Mouse (Mus musculus): Measurements from ENCODE around the gene Gm5431. TPM values are rescaled to one million over a fixed set of nuclear protein-coding genes. Genes with fewer than 3 reads are reported as not detected.
"Not testable (repeated sequence)": the region's sequence is repeated elsewhere in the genome, so short reads cannot be mapped to it uniquely, and the experiment has no call there.

Gene Gm5431
- 0.16 and 0.19 TPM in 2 replicates for polyA plus RNA-seq (2012; rRNA removed)
- 0.12 and 0.22 TPM in 2 replicates for polyA plus RNA-seq (2014; fragmentation: Nextera tagmentation; extraction: Ambion mirVana)

GRCm38 (mm10) chr11:48902021-48902420 lies at the start of gene Gm5431:
Gene Gm5431 (minus strand): TSS chr11:48902214.
- H3K27me3 ChIP-seq (ENCODE audit: control insufficient read depth, insufficient read depth, low read length) = no peaks in the 10 kb centered on the region
- H3K4me3 ChIP-seq (replicated peaks; ENCODE audit: low read length) = no peak within 1 kb of the TSS
- no peaks in the 10 kb centered on the region for H3K4me1 ChIP-seq (ENCODE audit: control insufficient read depth, insufficient read depth, low read length)
- ATAC-seq (ENCODE audit: low FRiP score, low read depth) (no peak), DNase-seq (ENCODE audit: low spot score) (no peak)
- H3K27ac ChIP-seq (replicated peaks; ENCODE audit: low read depth, low read length) = no peak within 1 kb of the TSS
- no peaks in the 10 kb centered on the region for H3K9me3 ChIP-seq (ENCODE audit: control insufficient read depth, low read length)
- WGBS = 73% methylated on average over 2 of the region's 2 CpGs
- no peak within 1 kb of the TSS for H3K4me2 ChIP-seq (replicated peaks; ENCODE audit: low read depth, low read length, severe bottlenecking)
- no peak within 1 kb of the TSS for H3K9ac ChIP-seq (ENCODE audit: low read depth, low read length, severe bottlenecking)
- TF ChIP-seq POLR2A (IDR thresholded peaks at IDR 0.05; ENCODE audit: borderline replicate concordance, extremely low read depth, insufficient read depth, insufficient read length) = no peak
- H3K36me3 ChIP-seq (ENCODE audit: control insufficient read depth, insufficient read depth, low read length) = no peaks in the 10 kb centered on the region

DNA sequence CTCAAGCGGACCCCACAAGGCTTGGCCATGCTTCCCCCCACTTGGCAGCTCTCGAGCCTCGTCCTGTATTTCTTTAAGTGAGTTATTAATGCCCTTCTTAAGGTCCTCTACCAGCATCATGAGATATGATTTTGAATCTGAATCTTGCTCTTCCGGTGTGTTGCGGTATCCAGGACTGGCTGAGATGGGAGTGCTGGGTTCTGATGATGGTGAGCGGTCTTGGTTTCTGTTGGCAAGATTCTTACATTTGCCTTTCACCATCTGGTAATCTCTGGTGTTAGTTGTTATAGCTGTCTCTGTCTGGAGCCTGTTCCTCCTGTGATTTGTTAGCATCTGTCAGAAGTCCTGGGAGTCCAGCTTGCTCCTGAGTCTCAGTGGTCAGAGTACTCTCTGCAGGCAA lies 44.1 kb upstream of the Gm5431 start, which contains the start of gene Psme2b:
Psme2b (minus strand) TSS at position 101 of the 400 bp plus-strand sequence.
- not testable (repeated sequence) for H3K9me3 ChIP-seq (ENCODE audit: control insufficient read depth, low read length); H3K36me3 ChIP-seq (ENCODE audit: control insufficient read depth, insufficient read depth, low read length); H3K27me3 ChIP-seq (ENCODE audit: control insufficient read depth, insufficient read depth, low read length); H3K4me3 ChIP-seq (replicated peaks; ENCODE audit: low read length); H3K4me2 ChIP-seq (replicated peaks; ENCODE audit: low read depth, low read length, severe bottlenecking); H3K27ac ChIP-seq (replicated peaks; ENCODE audit: low read depth, low read length); DNase-seq (ENCODE audit: low spot score); ATAC-seq (ENCODE audit: low FRiP score, low read depth); H3K4me1 ChIP-seq (ENCODE audit: control insufficient read depth, insufficient read depth, low read length); H3K9ac ChIP-seq (ENCODE audit: low read depth, low read length, severe bottlenecking)
- 94% methylated on average over 6 of the region's 6 CpGs for WGBS

- H3K9ac ChIP-seq (ENCODE audit: low read depth, low read length, severe bottlenecking); H3K27ac ChIP-seq (replicated peaks; ENCODE audit: low read depth, low read length); H3K9me3 ChIP-seq (ENCODE audit: control insufficient read depth, low read length); DNase-seq (ENCODE audit: low spot score); H3K4me1 ChIP-seq (ENCODE audit: control insufficient read depth, insufficient read depth, low read length); H3K4me2 ChIP-seq (replicated peaks; ENCODE audit: low read depth, low read length, severe bottlenecking); H3K27me3 ChIP-seq (ENCODE audit: control insufficient read depth, insufficient read depth, low read length); H3K36me3 ChIP-seq (ENCODE audit: control insufficient read depth, insufficient read depth, low read length); ATAC-seq (ENCODE audit: low FRiP score, low read depth); H3K4me3 ChIP-seq (replicated peaks; ENCODE audit: low read length): not testable (repeated sequence)
Measured at GRCm38 (mm10) chr11:48939286-48939685, 37.3 kb upstream of the Gm5431 start.

DNA sequence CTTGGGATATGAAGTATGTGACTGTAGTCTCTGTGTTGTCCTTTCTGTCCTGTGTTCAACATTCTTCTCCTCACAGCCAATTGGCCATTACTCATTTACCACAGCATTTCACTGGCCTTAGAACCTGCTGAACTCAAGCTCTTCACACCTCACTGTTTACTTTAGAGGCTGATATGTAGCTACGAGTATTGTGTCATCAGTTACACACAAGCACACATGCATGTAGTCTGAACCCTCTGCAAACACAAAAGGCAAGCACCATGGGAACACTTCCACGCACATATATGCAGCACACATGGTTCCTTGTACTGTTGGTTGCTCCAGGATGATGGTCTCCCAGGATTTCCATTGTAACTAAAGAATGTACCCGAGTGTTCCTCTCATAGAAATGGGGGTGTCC lies 33.3 kb upstream of the Gm5431 start:
- not testable (repeated sequence) for H3K9me3 ChIP-seq (ENCODE audit: control insufficient read depth, low read length)

DNA sequence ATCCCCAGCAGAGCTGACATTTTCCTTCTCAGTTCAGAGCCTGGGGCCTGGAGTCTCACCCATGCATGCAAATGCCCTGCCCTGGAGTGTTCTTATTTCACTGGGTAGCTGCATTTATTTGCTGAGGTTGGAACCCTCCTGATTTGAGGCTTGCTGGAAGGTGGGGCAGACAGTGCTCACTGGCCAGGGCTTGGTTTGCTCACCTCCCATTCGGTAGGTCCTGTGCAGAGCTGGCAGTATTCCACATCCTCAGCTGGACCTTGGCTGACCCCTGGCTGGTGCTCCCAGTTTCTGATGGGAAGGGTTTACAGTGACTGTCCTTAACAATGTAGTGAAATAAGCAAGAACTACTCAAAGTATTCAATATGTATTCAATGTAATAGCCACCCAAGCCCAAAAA lies 31.9 kb upstream of the Gm5431 start:
- H3K9me3 ChIP-seq (ENCODE audit: control insufficient read depth, low read length); H3K27me3 ChIP-seq (ENCODE audit: control insufficient read depth, insufficient read depth, low read length); H3K4me2 ChIP-seq (replicated peaks; ENCODE audit: low read depth, low read length, severe bottlenecking); ATAC-seq (ENCODE audit: low FRiP score, low read depth); H3K4me3 ChIP-seq (replicated peaks; ENCODE audit: low read length); H3K4me1 ChIP-seq (ENCODE audit: control insufficient read depth, insufficient read depth, low read length); H3K36me3 ChIP-seq (ENCODE audit: control insufficient read depth, insufficient read depth, low read length); H3K9ac ChIP-seq (ENCODE audit: low read depth, low read length, severe bottlenecking); H3K27ac ChIP-seq (replicated peaks; ENCODE audit: low read depth, low read length); DNase-seq (ENCODE audit: low spot score): not testable (repeated sequence)
- WGBS = no CpG with 5 or more reads among the region's 1 CpGs

More for the DNA sequence above, 33.3 kb upstream of the Gm5431 start:
- not testable (repeated sequence) for H3K4me3 ChIP-seq (replicated peaks; ENCODE audit: low read length); H3K27me3 ChIP-seq (ENCODE audit: control insufficient read depth, insufficient read depth, low read length); H3K4me1 ChIP-seq (ENCODE audit: control insufficient read depth, insufficient read depth, low read length); ATAC-seq (ENCODE audit: low FRiP score, low read depth); DNase-seq (ENCODE audit: low spot score); H3K36me3 ChIP-seq (ENCODE audit: control insufficient read depth, insufficient read depth, low read length); H3K4me2 ChIP-seq (replicated peaks; ENCODE audit: low read depth, low read length, severe bottlenecking); H3K9ac ChIP-seq (ENCODE audit: low read depth, low read length, severe bottlenecking); H3K27ac ChIP-seq (replicated peaks; ENCODE audit: low read depth, low read length)
- no CpG with 5 or more reads among the region's 3 CpGs for WGBS

DNA sequence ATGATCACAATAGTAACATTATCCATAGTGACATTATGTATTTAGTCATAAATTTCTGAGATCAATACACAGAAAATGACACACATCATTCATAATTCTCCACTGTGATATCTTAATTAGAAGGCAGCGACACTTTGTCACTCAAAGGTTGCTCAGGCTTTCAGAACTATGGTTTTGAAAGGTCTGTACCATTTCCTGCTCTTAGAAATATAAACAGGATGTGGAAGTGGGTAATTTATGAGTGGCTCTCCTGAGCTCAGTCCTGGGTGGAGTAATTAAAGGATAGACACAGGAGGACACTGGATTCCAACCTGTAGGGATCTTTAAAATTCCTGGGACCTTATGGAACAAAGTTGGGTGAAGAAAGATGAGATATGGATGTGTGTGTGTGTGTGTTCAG lies 31.4 kb upstream of the Gm5431 start:
- H3K27me3 ChIP-seq (ENCODE audit: control insufficient read depth, insufficient read depth, low read length); H3K36me3 ChIP-seq (ENCODE audit: control insufficient read depth, insufficient read depth, low read length); DNase-seq (ENCODE audit: low spot score); H3K27ac ChIP-seq (replicated peaks; ENCODE audit: low read depth, low read length); H3K9me3 ChIP-seq (ENCODE audit: control insufficient read depth, low read length); H3K4me3 ChIP-seq (replicated peaks; ENCODE audit: low read length); H3K4me1 ChIP-seq (ENCODE audit: control insufficient read depth, insufficient read depth, low read length); H3K4me2 ChIP-seq (replicated peaks; ENCODE audit: low read depth, low read length, severe bottlenecking); ATAC-seq (ENCODE audit: low FRiP score, low read depth); H3K9ac ChIP-seq (ENCODE audit: low read depth, low read length, severe bottlenecking): not testable (repeated sequence)
- 63% methylated on average over 1 of the region's 1 CpGs for WGBS

GRCm38 (mm10) chr11:48928068-48928467 lies 26.1 kb upstream of the Gm5431 start:
- not testable (repeated sequence) for H3K9ac ChIP-seq (ENCODE audit: low read depth, low read length, severe bottlenecking); H3K4me2 ChIP-seq (replicated peaks; ENCODE audit: low read depth, low read length, severe bottlenecking); H3K27me3 ChIP-seq (ENCODE audit: control insufficient read depth, insufficient read depth, low read length); H3K27ac ChIP-seq (replicated peaks; ENCODE audit: low read depth, low read length); H3K9me3 ChIP-seq (ENCODE audit: control insufficient read depth, low read length); DNase-seq (ENCODE audit: low spot score); ATAC-seq (ENCODE audit: low FRiP score, low read depth); H3K4me3 ChIP-seq (replicated peaks; ENCODE audit: low read length); H3K4me1 ChIP-seq (ENCODE audit: control insufficient read depth, insufficient read depth, low read length); H3K36me3 ChIP-seq (ENCODE audit: control insufficient read depth, insufficient read depth, low read length)
- 81% methylated on average over 1 of the region's 1 CpGs for WGBS

- H3K27ac ChIP-seq (replicated peaks; ENCODE audit: low read depth, low read length); ATAC-seq (ENCODE audit: low FRiP score, low read depth); H3K9ac ChIP-seq (ENCODE audit: low read depth, low read length, severe bottlenecking): not testable (repeated sequence)
Measured at GRCm38 (mm10) chr11:48926437-48926836, 24.4 kb upstream of the Gm5431 start.

More at GRCm38 (mm10) chr11:48926437-48926836, 24.4 kb upstream of the Gm5431 start:
- DNase-seq (ENCODE audit: low spot score); H3K27me3 ChIP-seq (ENCODE audit: control insufficient read depth, insufficient read depth, low read length); H3K4me1 ChIP-seq (ENCODE audit: control insufficient read depth, insufficient read depth, low read length); H3K36me3 ChIP-seq (ENCODE audit: control insufficient read depth, insufficient read depth, low read length); H3K4me2 ChIP-seq (replicated peaks; ENCODE audit: low read depth, low read length, severe bottlenecking); H3K9me3 ChIP-seq (ENCODE audit: control insufficient read depth, low read length); H3K4me3 ChIP-seq (replicated peaks; ENCODE audit: low read length): not testable (repeated sequence)

All from limb, embryonic 14.5 days (tissue).